Mouse (Mus musculus) heart, adult 2 months (tissue): ENCODE measurements at regions not wholly inside any gene's neighbourhood (a gene's known extent, or its start where the extent isn't known, plus 50 kb on each side); places are given as distances from the start of the nearest gene placed in this dataset.

ENCODE experiments used
- DNase-seq, 2 experiments: peaks; one replicate each; pipeline ENCODE4 v3.0.0; 2021
- H3K27ac ChIP-seq: fragments of 200-600 bp; 2 replicates; pipeline ENCODE4 v1.8.1; 2022
- H3K27me3 ChIP-seq: fragments of 200-500 bp; 2 replicates; pipeline ENCODE4 v1.6.1; 2012; ENCODE audit warnings: mild to moderate bottlenecking, low read length, inconsistent platforms, mixed read lengths; ENCODE audit not compliant: control insufficient read depth, insufficient read depth
- H3K36me3 ChIP-seq: fragments of 200-500 bp; 2 replicates; pipeline ENCODE4 v1.6.1; 2012; ENCODE audit warnings: low read length, inconsistent platforms; ENCODE audit not compliant: control insufficient read depth, insufficient read depth
- H3K4me1 ChIP-seq: fragments of 200-500 bp; 2 replicates; pipeline ENCODE4 v1.6.1; 2011; ENCODE audit warnings: low read length; ENCODE audit not compliant: control insufficient read depth, insufficient read depth
- H3K4me3 ChIP-seq: fragments of 200-600 bp; 2 replicates; pipeline ENCODE4 v1.8.1; 2022
- H3K79me2 ChIP-seq: fragments of 200-500 bp; replicated peaks from 2 replicates; pipeline ENCODE4 v1.6.1; 2012; ENCODE audit warnings: mild to moderate bottlenecking, inconsistent platforms, low read length, moderate library complexity, mixed read lengths; ENCODE audit not compliant: control insufficient read depth, insufficient read depth
- H3K9ac ChIP-seq: fragments of 200-500 bp; 2 replicates; pipeline ENCODE4 v1.6.1; 2012; ENCODE audit warnings: low read depth, mild to moderate bottlenecking, control low read depth, inconsistent platforms, low read length, mixed read lengths
- CTCF ChIP-seq: fragments of 200-600 bp; IDR thresholded peaks from 2 replicates; pipeline ENCODE4 v1.8.1; 2022; ENCODE audit warnings: antibody characterized with exemption, mild to moderate bottlenecking, moderate library complexity
- EP300 ChIP-seq: fragments of 200-500 bp; IDR thresholded peaks from 2 replicates; pipeline ENCODE4 v1.6.1; 2011; ENCODE audit warnings: low read depth, low read length, control low read depth; ENCODE audit not compliant: insufficient read depth
- POLR2A ChIP-seq: fragments of 200-500 bp; IDR thresholded peaks from 2 replicates; pipeline ENCODE4 v1.6.1; 2011; ENCODE audit warnings: mild to moderate bottlenecking, low read depth, low read length, control low read depth; ENCODE audit not compliant: insufficient read depth
- WGBS: fragments of 180-500 bp; shearing (Covaris S2); methylation state at CpG from one replicate; pipeline ENCODE4 v1.1.7; 2018; 5-methylcytosine and 5-hydroxymethylcytosine counted together
- intact Hi-C: fragments of 180-260 bp; cut with DNase I; formaldehyde crosslinking; loops from one replicate; pipeline ENCODE4 v1.15.1; 2025

DNA sequence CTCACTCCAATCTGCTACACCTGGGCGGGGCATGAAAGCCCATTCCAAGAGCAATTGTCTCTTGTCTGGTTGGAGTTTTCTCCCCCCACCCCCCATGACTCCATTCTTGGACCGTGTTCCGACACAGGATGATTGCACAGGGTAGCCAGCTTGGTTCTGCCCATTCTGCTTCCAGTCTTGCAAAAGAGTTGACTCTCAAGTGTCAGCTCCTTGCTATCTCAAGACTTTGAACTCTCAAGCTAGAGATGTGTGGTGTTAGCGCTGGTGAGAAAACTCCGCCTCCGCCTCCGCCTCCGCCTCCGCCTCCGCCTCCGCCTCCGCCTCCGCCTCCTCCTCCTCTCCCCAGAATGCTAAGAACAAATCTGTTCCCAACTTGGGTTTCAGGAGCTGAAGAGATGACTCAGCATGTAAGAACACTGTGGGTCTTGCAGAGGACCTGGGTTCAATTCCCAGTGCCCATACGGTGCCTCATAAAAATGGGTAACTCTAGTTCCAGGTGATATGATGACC, 135.1 kb downstream of the Bcat1 start:
- Histone ChIP-seq H3K4me1 (no peaks in the 10 kb centered on the region), H3K9ac (no peak overlapping the region), H3K27ac (no peak overlapping the region), H3K36me3 (no peaks in the 10 kb centered on the region), H3K27me3 (no peaks in the 10 kb centered on the region), H3K79me2 (no peaks in the 10 kb centered on the region), H3K4me3 (no peak overlapping the region)
- no peak for DNase-seq
- WGBS, result 92% methylated on average over 14 of the region's 14 CpGs
- TF ChIP-seq CTCF (no peak), POLR2A (no peak), EP300 (no peak)
- intact Hi-C loops, result no loop called here

DNA sequence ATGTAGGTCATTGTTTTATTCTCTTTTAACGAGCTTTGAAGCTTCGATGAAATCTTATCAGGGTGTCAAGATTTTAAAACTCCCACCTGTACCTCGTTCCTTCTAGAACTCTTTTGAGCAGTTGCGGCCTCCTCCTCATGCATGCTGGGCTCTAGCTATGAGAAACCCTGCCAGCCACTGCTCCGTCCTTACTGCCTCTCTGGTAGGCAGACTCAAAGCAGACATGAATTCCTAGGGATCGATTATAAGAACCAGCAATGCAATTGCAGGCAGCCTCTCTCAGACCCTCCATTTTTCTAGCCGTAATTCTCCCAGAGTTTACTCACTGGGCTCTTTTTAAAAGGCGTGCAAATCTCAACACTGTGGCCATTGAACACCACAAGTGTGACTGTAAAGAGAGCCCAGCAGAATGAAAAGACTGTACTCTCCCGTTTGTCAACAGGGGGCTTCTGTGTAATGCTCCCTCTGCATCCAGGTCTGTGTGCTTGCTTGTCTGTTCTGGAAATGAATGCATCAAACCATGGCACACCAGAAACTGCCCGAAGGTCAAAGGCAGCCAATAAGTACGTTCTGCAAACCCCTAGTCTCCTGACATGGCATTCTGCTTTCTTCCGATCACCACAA, 137.3 kb downstream of the Bcat1 start:
- Histone ChIP-seq H3K27me3 (no peaks in the 10 kb centered on the region), H3K79me2 (no peaks in the 10 kb centered on the region), H3K27ac (no peak overlapping the region), H3K36me3 (no peaks in the 10 kb centered on the region), H3K4me1 (no peaks in the 10 kb centered on the region), H3K9ac (no peak overlapping the region), H3K4me3 (no peak overlapping the region)
- intact Hi-C loops, result no loop called here
- 80% methylated on average over 12 of the region's 12 CpGs for WGBS
- TF ChIP-seq POLR2A (no peak), CTCF (no peak)
- DNase-seq, result no peak

GRCm38 (mm10) chr6:144937211-144937610, 138.8 kb downstream of the Bcat1 start:
- no peaks in the 10 kb centered on the region for H3K79me2 ChIP-seq
- WGBS, result 71% methylated on average over 7 of the region's 7 CpGs
- no peaks in the 10 kb centered on the region for H3K36me3 ChIP-seq
- H3K9ac ChIP-seq, result no peak overlapping the region
- no peaks in the 10 kb centered on the region for H3K27me3 ChIP-seq
- intact Hi-C loops, result no loop called here
- no peak for DNase-seq
- H3K27ac ChIP-seq, result no peak overlapping the region
- no peak for TF ChIP-seq CTCF
- TF ChIP-seq EP300, result no peak
- no peak overlapping the region for H3K4me3 ChIP-seq
- H3K4me1 ChIP-seq, result no peaks in the 10 kb centered on the region

- Histone ChIP-seq H3K36me3 (no peaks in the 10 kb centered on the region), H3K4me3 (no peak overlapping the region), H3K27me3 (no peaks in the 10 kb centered on the region), H3K27ac (no peak overlapping the region), H3K9ac (no peak overlapping the region), H3K79me2 (no peaks in the 10 kb centered on the region), H3K4me1 (no peaks in the 10 kb centered on the region)
- intact Hi-C loops, result no loop called here
- DNase-seq, result no peak
- WGBS, result 56% methylated on average over 6 of the region's 6 CpGs
- TF ChIP-seq CTCF (no peak), EP300 (no peak), POLR2A (no peak)
Observed at GRCm38 (mm10) chr6:144933722-144934235, 142.2 kb downstream of the Bcat1 start.

- no peak for DNase-seq
- Histone ChIP-seq H3K9ac (no peak overlapping the region), H3K79me2 (no peaks in the 10 kb centered on the region)
Observed at GRCm38 (mm10) chr6:144932402-144932801, 143.6 kb downstream of the Bcat1 start.

GRCm38 (mm10) chr6:144929959-144930358, 146.0 kb downstream of the Bcat1 start:
- no peaks in the 10 kb centered on the region for H3K79me2 ChIP-seq
- no peaks in the 10 kb centered on the region for H3K36me3 ChIP-seq
- no peak overlapping the region for H3K27ac ChIP-seq
- intact Hi-C loops, result no loop called here
- no peaks in the 10 kb centered on the region for H3K4me1 ChIP-seq
- no peak overlapping the region for H3K4me3 ChIP-seq
- no peaks in the 10 kb centered on the region for H3K27me3 ChIP-seq
- no peak for TF ChIP-seq EP300
- no peak for TF ChIP-seq CTCF
- no peak for TF ChIP-seq POLR2A
- no peak for DNase-seq
- 85% methylated on average over 4 of the region's 4 CpGs for WGBS
- H3K9ac ChIP-seq, result no peak overlapping the region

More at GRCm38 (mm10) chr6:144932402-144932801, 143.6 kb downstream of the Bcat1 start:
- H3K27me3 ChIP-seq, result no peaks in the 10 kb centered on the region
- H3K36me3 ChIP-seq, result no peaks in the 10 kb centered on the region
- 71% methylated on average over 7 of the region's 7 CpGs for WGBS
- H3K4me1 ChIP-seq, result no peaks in the 10 kb centered on the region
- no peak overlapping the region for H3K27ac ChIP-seq
- intact Hi-C loops, result no loop called here
- no peak overlapping the region for H3K4me3 ChIP-seq
- TF ChIP-seq EP300 (no peak), CTCF (peak; percentile 28)
